ENCODE assay signal across 1 mouse cellular context in genomic region chr7:43392349-43393121, GRCm38 (mm10).
TF ChIP-seq lines count a peak whose summit lies in the region.

No protein-coding gene starts in this region.

TF ChIP-seq in CH12.LX, 34 proteins besides CTCF, POLR2A, EP300 and RAD21 (continued from another document):
- TF ChIP-seq CHD1 (IDR thresholded peaks at IDR 0.05; ENCODE audit: low read depth, low read length) (no peak), NRF1 (IDR thresholded peaks at IDR 0.05; ENCODE audit: low read depth, low read length) (0 out of 2 replicates have a peak, but pooled peaks have one; percentile 13), E2F4 (IDR thresholded peaks at IDR 0.05; ENCODE audit: insufficient replicate concordance, low read depth, low read length) (no peak), JUN (IDR thresholded peaks at IDR 0.05; ENCODE audit: insufficient read depth, low read depth, low read length) (peak; percentile 69; the same call in 1 of the 2 replicates), ZKSCAN1 (IDR thresholded peaks at IDR 0.05; ENCODE audit: borderline replicate concordance, low read depth, low read length) (no peak), SIN3A (IDR thresholded peaks at IDR 0.05; ENCODE audit: low read length) (peak; percentile 78; the same call in 1 of the 2 replicates), TBP (conservative IDR thresholded peaks at IDR 0.05; ENCODE audit: low read depth, low read length) (no peak), ETS1 (conservative IDR thresholded peaks at IDR 0.05; ENCODE audit: low read depth, low read length) (peak; percentile 86), MAX (IDR thresholded peaks at IDR 0.05; ENCODE audit: low read length) (peak; percentile 54; the same call in 1 of the 2 replicates), BHLHE40 (IDR thresholded peaks at IDR 0.05; ENCODE audit: low read depth, low read length) (peak; percentile 82), USF2 (conservative IDR thresholded peaks at IDR 0.05; ENCODE audit: low read depth, low read length) (no peak), MXI1 (IDR thresholded peaks at IDR 0.05; ENCODE audit: low read depth, low read length) (peak; percentile 12; the same call in 1 of the 2 replicates), HCFC1 (IDR thresholded peaks at IDR 0.05; ENCODE audit: low read depth, low read length) (no peak), TCF12 (IDR thresholded peaks at IDR 0.05; ENCODE audit: low read depth, low read length) (peak; percentile 94), CHD2 (IDR thresholded peaks at IDR 0.05; ENCODE audit: low read length) (peak; percentile 64; the same call in 1 of the 2 replicates), ZC3H11A (IDR thresholded peaks at IDR 0.05; ENCODE audit: low read depth, low read length) (no peak), PAX5 (IDR thresholded peaks at IDR 0.05; ENCODE audit: low read length) (no peak), USF1 (IDR thresholded peaks at IDR 0.05; ENCODE audit: low read depth, low read length) (no peak), POLR2AphosphoS2 (IDR thresholded peaks at IDR 0.05; ENCODE audit: low read depth, low read length) (no peak), NELFE (IDR thresholded peaks at IDR 0.05; ENCODE audit: low read depth, low read length) (no peak), MAFK (IDR thresholded peaks at IDR 0.05; ENCODE audit: insufficient replicate concordance, low read length) (peak; percentile 63; the same call in 1 of the 2 replicates), ZNF384 (IDR thresholded peaks at IDR 0.05; ENCODE audit: low read depth, low read length) (no peak), MEF2A (IDR thresholded peaks at IDR 0.05; ENCODE audit: borderline replicate concordance, low read depth, low read length) (peak; percentile 73), KAT2A (IDR thresholded peaks at IDR 0.05; ENCODE audit: insufficient replicate concordance, low read length) (no peak), IRF4 (IDR thresholded peaks at IDR 0.05; ENCODE audit: low read depth, low read length) (peak; percentile 99), MAZ (IDR thresholded peaks at IDR 0.05; ENCODE audit: low read depth, low read length) (0 out of 2 replicates have a peak, but pooled peaks have one; percentile 53)
